8 mouse cellular contexts compared by ENCODE assay signal in genomic region chr6:136808014-136808417, GRCm38 (mm10). TPM values are rescaled to one million over a fixed set of nuclear protein-coding genes. Genes with fewer than 3 reads are reported as not detected.
A peak's percentile ranks its signal among the peaks of the same experiment; 100 is the strongest.
DNase-seq lines count a peak whose midpoint lies in the region; ATAC-seq and TF ChIP-seq lines count a peak whose summit lies in the region.

Gene H2afj (plus strand): TSS chr6:136808244.

- no peak for TF ChIP-seq CTCF in cortical plate, adult 2 months (IDR thresholded peaks at IDR 0.05; ENCODE audit: extremely low read depth, insufficient read depth, low read length)

- no peaks in the 10 kb centered on the region for H3K27me3 ChIP-seq in megakaryocyte, embryonic 14.5 days (replicated peaks)

- ATAC-seq in activated CD4-positive, CD25-positive, alpha-beta regulatory T cell, adult 4 months: peak; percentile 67

- H3K4me1 ChIP-seq in cortical plate, adult 2 months (ENCODE audit: control insufficient read depth, insufficient read depth, low read length): no peaks in the 10 kb centered on the region
- peaks cover 66% of the 10 kb centered on the region for H3K4me1 ChIP-seq in megakaryocyte, embryonic 14.5 days

- H3K4me3 ChIP-seq in cortical plate, adult 2 months (ENCODE audit: insufficient read depth, low read length): peak within 1 kb of the TSS; percentile 84
- H3K4me3 ChIP-seq in megakaryocyte, embryonic 14.5 days (replicated peaks): peak within 1 kb of the TSS; percentile 94

- peak; percentile 95 to 96 for DNase-seq in gastrocnemius, adult 8-10 months (ENCODE audit: low spot score in 2 of 2)
- peak; percentile 79 for DNase-seq in hindlimb bud, embryonic 11.5 days (ENCODE audit: extremely low spot score, low read depth, low spot score)
- DNase-seq in left cerebral cortex, adult 8-10 months (ENCODE audit: low spot score in 2 of 2): peak; percentile 95 to 97
- peak; percentile 98 to 99 for DNase-seq in right cerebral cortex, postnatal 10 days (ENCODE audit: low spot score in 2 of 2)
- DNase-seq in urinary bladder, postnatal 25 days (ENCODE audit: low spot score): peak; percentile 99

- H3K27ac ChIP-seq in cortical plate, adult 2 months (ENCODE audit: insufficient read depth, low read length): peak within 1 kb of the TSS; percentile 47

- H3K9me3 ChIP-seq in megakaryocyte, embryonic 14.5 days: no peaks in the 10 kb centered on the region

- peak; percentile 35; the same call in 1 of the 2 replicates for TF ChIP-seq POLR2A in cortical plate, adult 2 months (IDR thresholded peaks at IDR 0.05; ENCODE audit: extremely low read depth, insufficient read depth, low read length)

- peaks cover 35% of the 10 kb centered on the region for H3K36me3 ChIP-seq in megakaryocyte, embryonic 14.5 days (replicated peaks; ENCODE audit: low read length)

RNA-seq across cellular contexts. Expression of gene H2afj, which starts in this region (rescaled TPM):
- polyA plus RNA-seq in activated CD4-positive, CD25-positive, alpha-beta regulatory T cell, adult 4 months (2017; shearing (Covaris generic)): 100 to 1,000 TPM; 139 to 147 TPM
- 135 and 139 TPM in 2 replicates for polyA plus RNA-seq in cortical plate, adult 2 months (2012; rRNA removed)
- total RNA-seq in gastrocnemius, adult 8-10 months (2022): 10 to 100 TPM; 11.4 to 17.2 (median 14.3) TPM
- 10 to 100 TPM; 35.3 to 52.5 (median 39.1) TPM for total RNA-seq in left cerebral cortex, adult 8-10 months (2022)
- polyA plus RNA-seq in megakaryocyte, embryonic 14.5 days (2012; ENCODE audit: insufficient read depth, low replicate concordance): 439 and 1,079 TPM in 2 replicates

Comparison
In these comparisons a context has a peak if more than half of its experiments do, and no peak if none do; other contexts are left out.
1. Peak in every context shown above with its lines: DNase-seq, ATAC-seq, H3K4me3 ChIP-seq and H3K27ac ChIP-seq.